Comparison of ENCODE assay signal across 1 mouse cellular context in the genomic region with DNA sequence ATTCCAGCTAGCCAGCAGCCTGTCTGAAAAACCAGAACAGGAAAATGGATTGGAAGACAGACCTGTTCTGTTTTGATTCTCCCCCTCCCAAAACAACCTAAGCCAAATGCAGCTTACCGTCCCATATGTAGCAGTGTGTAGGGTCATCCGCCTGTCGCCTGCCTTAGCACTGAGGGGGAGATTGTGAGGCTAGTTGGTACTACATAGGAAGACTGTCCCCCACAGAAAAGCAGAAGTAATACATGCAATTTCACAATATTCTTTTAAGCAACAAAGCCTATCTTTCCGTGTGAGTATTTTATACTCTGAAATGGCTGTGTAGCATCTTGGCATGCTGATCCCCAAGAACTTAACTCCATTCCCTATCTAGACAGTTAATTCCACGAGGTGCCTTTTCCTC.
TF ChIP-seq lines count a peak whose summit lies in the region.

No protein-coding gene starts in this region.

TF ChIP-seq in MEL, 35 proteins besides CTCF, POLR2A, EP300 and RAD21 (continued from another document):
- TF ChIP-seq KAT2A (conservative IDR thresholded peaks at IDR 0.05; ENCODE audit: low read depth, low read length) (no peak), BHLHE40 (IDR thresholded peaks at IDR 0.05; ENCODE audit: borderline replicate concordance, low read depth, low read length) (no peak), NELFE (IDR thresholded peaks at IDR 0.05; ENCODE audit: low read depth, low read length) (no peak), MYC (IDR thresholded peaks at IDR 0.05; ENCODE audit: low read depth, low read length) (no peak), GABPA (IDR thresholded peaks at IDR 0.05; ENCODE audit: low read depth, low read length) (no peak)
